Mouse (Mus musculus) MEL (cell line): ENCODE data around the gene Tmem54. TPM values are rescaled to one million over a fixed set of nuclear protein-coding genes. Genes with fewer than 3 reads are reported as not detected.

ENCODE experiments used
- DNase-seq: peaks from one replicate; pipeline ENCODE4 v3.0.0; 2011; ENCODE audit warnings: low read depth, low spot score
- H3K27ac ChIP-seq: 2 replicates; pipeline ENCODE4 v1.5.1; 2012; ENCODE audit warnings: low read depth, mild to moderate bottlenecking, control low read depth, low read length, moderate library complexity; ENCODE audit not compliant: control insufficient read depth
- H3K27me3 ChIP-seq, 2 experiments: fragments of 150-350 bp in 1 of 2; sonication (generic) in 1 of 2; 2 replicates each; pipeline ENCODE4 v1.6.1; 2012; ENCODE audit warnings: low read length in 2 of 2, mild to moderate bottlenecking in 2 of 2, improper control_type of control experiment in 1 of 2, moderate library complexity in 1 of 2; ENCODE audit not compliant: insufficient read depth in 2 of 2, control insufficient read depth in 1 of 2
- H3K36me3 ChIP-seq, 2 experiments: 2 replicates each; pipeline ENCODE4 v1.6.1; 2012 to 2014; ENCODE audit warnings: low read length in 2 of 2, improper control_type of control experiment in 1 of 2, inconsistent platforms in 1 of 2, mild to moderate bottlenecking in 1 of 2; ENCODE audit not compliant: insufficient read depth in 2 of 2, control insufficient read depth in 1 of 2
- H3K4me1 ChIP-seq, 2 experiments: fragments of 150-350 bp in 1 of 2; sonication (generic) in 1 of 2; 2 replicates each; pipeline ENCODE4 v1.6.1; 2012; ENCODE audit warnings: low read length in 2 of 2, improper control_type of control experiment in 1 of 2, mild to moderate bottlenecking in 1 of 2; ENCODE audit not compliant: insufficient read depth in 2 of 2, control insufficient read depth in 1 of 2
- H3K4me3 ChIP-seq, 2 experiments: fragments of 150-350 bp in 1 of 2; sonication (generic) in 1 of 2; 2 replicates each; pipeline ENCODE4 v1.5.1; 2012; ENCODE audit warnings: low read depth in 2 of 2, low read length in 2 of 2, mild to moderate bottlenecking in 2 of 2, moderate library complexity in 2 of 2, control low read depth in 1 of 2, improper control_type of control experiment in 1 of 2; ENCODE audit not compliant: control insufficient read depth in 1 of 2, insufficient read depth in 1 of 2
- H3K79me2 ChIP-seq: 2 replicates; pipeline ENCODE4 v1.6.1; 2012; ENCODE audit warnings: mild to moderate bottlenecking, low read length, moderate library complexity; ENCODE audit not compliant: control insufficient read depth, poor library complexity, insufficient read depth
- H3K9ac ChIP-seq: 2 replicates; pipeline ENCODE4 v1.6.1; 2012; ENCODE audit warnings: low read depth, mild to moderate bottlenecking, control low read depth, low read length, moderate library complexity; ENCODE audit not compliant: control insufficient read depth, poor library complexity, severe bottlenecking
- H3K9me3 ChIP-seq: fragments of 150-350 bp; sonication (generic); replicated peaks from 2 replicates; pipeline ENCODE4 v1.6.1; 2012; ENCODE audit warnings: mild to moderate bottlenecking, low read length, improper control_type of control experiment, moderate library complexity; ENCODE audit not compliant: insufficient read depth
- BHLHE40 ChIP-seq: IDR thresholded peaks from 2 replicates; pipeline ENCODE4 v1.6.1; 2012; ENCODE audit warnings: low read depth, mild to moderate bottlenecking, inconsistent platforms, low read length, improper control_type of control experiment, borderline replicate concordance
- CHD2 ChIP-seq: IDR thresholded peaks from 2 replicates; pipeline ENCODE4 v1.6.1; 2011; ENCODE audit warnings: low read length, improper control_type of control experiment
- CTCF ChIP-seq, 3 experiments: IDR thresholded peaks in 2 of 3; conservative IDR thresholded peaks in 1 of 3; 2 replicates each; pipeline ENCODE4 v1.5.1; 2011 to 2012; ENCODE audit warnings: low read length in 3 of 3, low read depth in 2 of 3, mild to moderate bottlenecking in 2 of 3, improper control_type of control experiment in 1 of 3, inconsistent platforms in 1 of 3, mixed read lengths in 1 of 3, moderate library complexity in 1 of 3; ENCODE audit not compliant: control insufficient read depth in 1 of 3, insufficient read depth in 1 of 3, poor library complexity in 1 of 3, severe bottlenecking in 1 of 3
- ELF1 ChIP-seq: IDR thresholded peaks from 2 replicates; pipeline ENCODE4 v1.6.1; 2014; ENCODE audit warnings: low read depth, mild to moderate bottlenecking, inconsistent platforms, low read length, improper control_type of control experiment, moderate library complexity
- ETS1 ChIP-seq: IDR thresholded peaks from 2 replicates; pipeline ENCODE4 v1.6.1; 2012; ENCODE audit warnings: low read depth, mild to moderate bottlenecking, inconsistent platforms, low read length, improper control_type of control experiment, moderate library complexity
- GATA1 ChIP-seq: IDR thresholded peaks from 2 replicates; pipeline ENCODE4 v1.6.1; 2011; ENCODE audit warnings: low read depth, low read length, improper control_type of control experiment
- HCFC1 ChIP-seq: IDR thresholded peaks from 2 replicates; pipeline ENCODE4 v1.6.1; 2012; ENCODE audit warnings: low read depth, mild to moderate bottlenecking, inconsistent platforms, low read length, improper control_type of control experiment, moderate library complexity
- MAFK ChIP-seq: IDR thresholded peaks from 2 replicates; pipeline ENCODE4 v1.6.1; 2011; ENCODE audit warnings: low read depth, mild to moderate bottlenecking, low read length, improper control_type of control experiment, borderline replicate concordance
- MEF2A ChIP-seq: IDR thresholded peaks from 2 replicates; pipeline ENCODE4 v1.6.1; 2014; ENCODE audit warnings: low read depth, mild to moderate bottlenecking, inconsistent platforms, low read length, improper control_type of control experiment; ENCODE audit not compliant: poor library complexity, insufficient replicate concordance, severe bottlenecking; ENCODE audit errors: extremely low read depth
- MXI1 ChIP-seq: IDR thresholded peaks from 2 replicates; pipeline ENCODE4 v1.6.1; 2011; ENCODE audit warnings: mild to moderate bottlenecking, low read depth, low read length, improper control_type of control experiment
- MYB ChIP-seq: IDR thresholded peaks from 2 replicates; pipeline ENCODE4 v1.6.1; 2011; ENCODE audit warnings: mild to moderate bottlenecking, low read depth, low read length, improper control_type of control experiment
- MYC ChIP-seq: IDR thresholded peaks from 2 replicates; pipeline ENCODE4 v1.6.1; 2011; ENCODE audit warnings: low read depth, mild to moderate bottlenecking, low read length, improper control_type of control experiment, moderate library complexity
- NRF1 ChIP-seq: IDR thresholded peaks from 2 replicates; pipeline ENCODE4 v1.6.1; 2014; ENCODE audit warnings: low read depth, mild to moderate bottlenecking, inconsistent platforms, low read length, improper control_type of control experiment, moderate library complexity; ENCODE audit not compliant: poor library complexity, insufficient read depth, severe bottlenecking
- POLR2A ChIP-seq, 2 experiments: IDR thresholded peaks; 2 replicates each; pipeline ENCODE4 v1.6.1; 2011 to 2012; ENCODE audit warnings: low read length in 2 of 2, mild to moderate bottlenecking in 2 of 2, control low read depth in 1 of 2, improper control_type of control experiment in 1 of 2, low read depth in 1 of 2, moderate library complexity in 1 of 2; ENCODE audit not compliant: control insufficient read depth in 1 of 2, insufficient read depth in 1 of 2, poor library complexity in 1 of 2
- POLR2AphosphoS2 ChIP-seq: IDR thresholded peaks from 2 replicates; pipeline ENCODE4 v1.6.1; 2011; ENCODE audit warnings: low read length, improper control_type of control experiment
- POLR2AphosphoS5 ChIP-seq: IDR thresholded peaks from 2 replicates; pipeline ENCODE4 v1.6.1; 2012; ENCODE audit warnings: low read depth, borderline replicate concordance, mild to moderate bottlenecking, inconsistent platforms, low read length, moderate library complexity, mixed read lengths
- RCOR1 ChIP-seq: IDR thresholded peaks from 2 replicates; pipeline ENCODE4 v1.6.1; 2012; ENCODE audit warnings: low read depth, mild to moderate bottlenecking, inconsistent platforms, low read length, improper control_type of control experiment
- SIN3A ChIP-seq: IDR thresholded peaks from 2 replicates; pipeline ENCODE4 v1.6.1; 2012; ENCODE audit warnings: low read length, improper control_type of control experiment, inconsistent platforms
- TAL1 ChIP-seq: IDR thresholded peaks from 2 replicates; pipeline ENCODE4 v1.6.1; 2012; ENCODE audit warnings: mild to moderate bottlenecking, inconsistent platforms, low read length, moderate library complexity, mixed read lengths
- TBP ChIP-seq: IDR thresholded peaks from 2 replicates; pipeline ENCODE4 v1.8.0; 2011; ENCODE audit warnings: low read depth, low read length, improper control_type of control experiment
- TCF12 ChIP-seq: IDR thresholded peaks from 2 replicates; pipeline ENCODE4 v1.6.1; 2014; ENCODE audit warnings: low read depth, mild to moderate bottlenecking, inconsistent platforms, low read length, improper control_type of control experiment, moderate library complexity
- USF1 ChIP-seq: IDR thresholded peaks from 2 replicates; pipeline ENCODE4 v1.6.1; 2014; ENCODE audit warnings: low read depth, mild to moderate bottlenecking, inconsistent platforms, low read length, improper control_type of control experiment, moderate library complexity
- USF2 ChIP-seq, 2 experiments: IDR thresholded peaks; 2 replicates each; pipeline ENCODE4 v1.6.1; 2011 to 2012; ENCODE audit warnings: improper control_type of control experiment in 2 of 2, low read length in 2 of 2, borderline replicate concordance in 1 of 2, inconsistent platforms in 1 of 2, low read depth in 1 of 2, mild to moderate bottlenecking in 1 of 2; ENCODE audit not compliant: insufficient read depth in 1 of 2
- ZC3H11A ChIP-seq: IDR thresholded peaks from 2 replicates; pipeline ENCODE4 v1.6.1; 2012; ENCODE audit warnings: low read depth, mild to moderate bottlenecking, inconsistent platforms, low read length, improper control_type of control experiment
- ZMIZ1 ChIP-seq: IDR thresholded peaks from 2 replicates; pipeline ENCODE4 v1.6.1; 2012; ENCODE audit warnings: low read depth, mild to moderate bottlenecking, inconsistent platforms, low read length, improper control_type of control experiment, moderate library complexity
- polyA plus RNA-seq, 2 experiments: library from polyadenylated mRNA; stranded (reverse) in 1 of 2; unstranded in 1 of 2; fragments of >175 nt in 1 of 2; fragments of >200 nt in 1 of 2; gene quantifications; 2 replicates each; pipeline versions ENCODE4 v1.2.1 to v1.2.4; 2012; ENCODE audit warnings: low replicate concordance in 2 of 2, low read depth in 1 of 2; ENCODE audit not compliant: insufficient read length in 2 of 2, insufficient read depth in 1 of 2, missing spikeins in 1 of 2
- total RNA-seq: library from RNA; depleted of rRNA; stranded (reverse); fragments of 300-350 nt; gene quantifications from 2 replicates; pipeline ENCODE4 v1.2.3, GENCODE M21; 2012

Tmem54 gene
- total and polyA plus RNA-seq, 3 experiments = not detected

- TF ChIP-seq BHLHE40 = no peak
- no peak for TF ChIP-seq SIN3A
- no peak for TF ChIP-seq POLR2AphosphoS5
- no peaks in the 10 kb centered on the region for H3K4me1 ChIP-seq
- H3K79me2 ChIP-seq = no peaks in the 10 kb centered on the region
- H3K4me3 ChIP-seq = no peak overlapping the region
- no peaks in the 10 kb centered on the region for H3K36me3 ChIP-seq
- no peaks in the 10 kb centered on the region for H3K9me3 ChIP-seq
- H3K27ac ChIP-seq = no peak overlapping the region
- no peak overlapping the region for H3K9ac ChIP-seq
- no peak for DNase-seq
- peaks cover 0 to 2% of the 10 kb centered on the region in 2 experiments; a peak in 1 of 4 replicates for H3K27me3 ChIP-seq
Measured at GRCm38 (mm10) chr4:129106073-129106472, 725 bp downstream of the Tmem54 start.

- no peak for DNase-seq
- H3K9ac ChIP-seq = no peak overlapping the region
- peaks cover 0 to 2% of the 10 kb centered on the region in 2 experiments; a peak in 1 of 4 replicates for H3K27me3 ChIP-seq
- H3K4me3 ChIP-seq = no peak overlapping the region
- H3K79me2 ChIP-seq = no peaks in the 10 kb centered on the region
- H3K27ac ChIP-seq = no peak overlapping the region
- no peak for TF ChIP-seq TCF12
- no peak for TF ChIP-seq POLR2A (IDR thresholded peaks at IDR 0.05; ENCODE audit: control insufficient read depth in 1 of 2, insufficient read depth in 1 of 2, low read depth in 1 of 2, low read length in 2 of 2, poor library complexity in 1 of 2)
- TF ChIP-seq TBP = no peak
- no peak for TF ChIP-seq RCOR1
- no peak for TF ChIP-seq TAL1
- TF ChIP-seq HCFC1 = no peak
- TF ChIP-seq, all 39 proteins: peak for 0
- H3K4me1 ChIP-seq = no peaks in the 10 kb centered on the region
- no peaks in the 10 kb centered on the region for H3K9me3 ChIP-seq
- H3K36me3 ChIP-seq = no peaks in the 10 kb centered on the region
Measured at GRCm38 (mm10) chr4:129107348-129107899, 2.1 kb downstream of the Tmem54 start.

GRCm38 (mm10) chr4:129108624-129109023, 3.3 kb downstream of the Tmem54 start:
- no peaks in the 10 kb centered on the region for H3K36me3 ChIP-seq
- peaks cover 0 to 2% of the 10 kb centered on the region in 2 experiments; a peak in 1 of 4 replicates for H3K27me3 ChIP-seq
- no peak overlapping the region for H3K4me3 ChIP-seq
- H3K4me1 ChIP-seq = no peaks in the 10 kb centered on the region
- no peaks in the 10 kb centered on the region for H3K9me3 ChIP-seq
- H3K27ac ChIP-seq = no peak overlapping the region
- DNase-seq = no peak
- H3K9ac ChIP-seq = no peak overlapping the region
- TF ChIP-seq NRF1 (no peak), USF2 (IDR thresholded peaks at IDR 0.05; ENCODE audit: borderline replicate concordance in 1 of 2, insufficient read depth in 1 of 2, low read depth in 1 of 2, low read length in 2 of 2) (no peak), ZMIZ1 (no peak), MXI1 (no peak), TBP (no peak), USF1 (no peak), CTCF (IDR thresholded peaks at IDR 0.05 in 2 of 3, conservative IDR thresholded peaks at IDR 0.05 in 1 of 3; ENCODE audit: control insufficient read depth in 1 of 3, insufficient read depth in 1 of 3, low read depth in 2 of 3, low read length in 3 of 3, poor library complexity in 1 of 3, severe bottlenecking in 1 of 3) (no peak), MEF2A (no peak), SIN3A (no peak), TCF12 (no peak), MYC (no peak), CHD2 (no peak), POLR2AphosphoS2 (no peak), MAFK (no peak), GATA1 (no peak), MYB (no peak), ELF1 (no peak), ETS1 (no peak), RCOR1 (no peak), ZC3H11A (no peak)
- no peaks in the 10 kb centered on the region for H3K79me2 ChIP-seq
